In genomic region chr10:123120666-123121392, GRCm38 (mm10) we compare ENCODE assay signal across 14 mouse cellular contexts. TPM values are rescaled to one million over a fixed set of nuclear protein-coding genes. Genes with fewer than 3 reads are reported as not detected.
DNase-seq lines count a peak whose midpoint lies in the region; ATAC-seq and TF ChIP-seq lines count a peak whose summit lies in the region.
"Had no signal": no experiment of that assay in that cellular context is flagged by ENCODE, and none has a peak within 500 bp of the region (broad histone marks: within the 10 kb centered on the region; RNA-seq: fewer than 3 reads in every experiment).

No protein-coding gene starts in this region.

- 96% methylated on average over 14 of the region's 14 CpGs for WGBS in heart, adult 2 months
- WGBS in midbrain, postnatal 0 days = 96% methylated on average over 14 of the region's 14 CpGs
- WGBS in midbrain, embryonic 13.5 days = 97% methylated on average over 14 of the region's 14 CpGs
- 85% methylated on average over 14 of the region's 14 CpGs for WGBS in intestine, embryonic 16.5 days
- 44% methylated on average over 14 of the region's 14 CpGs for whole genome bisulfite sequencing in small intestine, adult 2 months
- WGBS in forebrain, embryonic 12.5 days = 94% methylated on average over 14 of the region's 14 CpGs

- TF ChIP-seq CTCF in heart, adult 2 months (IDR thresholded peaks at IDR 0.05) = peak; percentile 47
- peak; percentile 44 for TF ChIP-seq CTCF in midbrain, postnatal 0 days (IDR thresholded peaks at IDR 0.05)
- TF ChIP-seq CTCF in small intestine, adult 2 months (IDR thresholded peaks at IDR 0.05; ENCODE audit: extremely low read depth, insufficient read length, insufficient replicate concordance, low read depth, low read length) = peak; percentile 45; the same call in 1 of the 2 replicates

- TF ChIP-seq POLR2A in heart, adult 2 months (IDR thresholded peaks at IDR 0.05; ENCODE audit: insufficient read depth, low read depth, low read length) = no peak
- TF ChIP-seq POLR2A in small intestine, adult 2 months (IDR thresholded peaks at IDR 0.05; ENCODE audit: low read depth, low read length) = no peak

- TF ChIP-seq EP300 in heart, adult 2 months (IDR thresholded peaks at IDR 0.05; ENCODE audit: insufficient read depth, low read depth, low read length) = no peak

- no peak overlapping the region for H3K27ac ChIP-seq in heart, adult 2 months
- no peak overlapping the region for H3K27ac ChIP-seq in midbrain, postnatal 0 days (ENCODE audit: low read depth, low read length)
- no peak overlapping the region for H3K27ac ChIP-seq in midbrain, embryonic 13.5 days
- no peak overlapping the region for H3K27ac ChIP-seq in intestine, embryonic 16.5 days (ENCODE audit: low read length)
- no peak overlapping the region for H3K27ac ChIP-seq in small intestine, adult 2 months (ENCODE audit: insufficient read depth, low read depth, low read length)
- H3K27ac ChIP-seq in forebrain, embryonic 12.5 days = no peak overlapping the region

- no peaks in the 10 kb centered on the region for H3K27me3 ChIP-seq in heart, adult 2 months (ENCODE audit: control insufficient read depth, insufficient read depth, low read length)
- H3K27me3 ChIP-seq in midbrain, postnatal 0 days (ENCODE audit: insufficient read depth, low read length) = no peaks in the 10 kb centered on the region
- no peaks in the 10 kb centered on the region for H3K27me3 ChIP-seq in midbrain, embryonic 13.5 days
- no peaks in the 10 kb centered on the region for H3K27me3 ChIP-seq in intestine, embryonic 16.5 days (replicated peaks; ENCODE audit: control insufficient read depth, insufficient read depth, low read length)
- no peaks in the 10 kb centered on the region for H3K27me3 ChIP-seq in small intestine, adult 2 months (ENCODE audit: control insufficient read depth, insufficient read depth, low read length)
- no peaks in the 10 kb centered on the region for H3K27me3 ChIP-seq in forebrain, embryonic 12.5 days

- no peak overlapping the region for H3K9ac ChIP-seq in heart, adult 2 months (ENCODE audit: low read depth, low read length)
- H3K9ac ChIP-seq in midbrain, postnatal 0 days (replicated peaks; ENCODE audit: low read length, poor library complexity, severe bottlenecking) = no peak overlapping the region
- no peak overlapping the region for H3K9ac ChIP-seq in midbrain, embryonic 13.5 days (replicated peaks)
- no peak overlapping the region for H3K9ac ChIP-seq in intestine, embryonic 16.5 days (ENCODE audit: low read depth, low read length)
- no peak overlapping the region for H3K9ac ChIP-seq in forebrain, embryonic 12.5 days

- no peaks in the 10 kb centered on the region for H3K36me3 ChIP-seq in heart, adult 2 months (ENCODE audit: control insufficient read depth, insufficient read depth, low read length)
- H3K36me3 ChIP-seq in midbrain, postnatal 0 days (ENCODE audit: insufficient read depth, low read length) = peaks cover 62% of the 10 kb centered on the region
- peaks cover 85% of the 10 kb centered on the region for H3K36me3 ChIP-seq in midbrain, embryonic 13.5 days
- H3K36me3 ChIP-seq in intestine, embryonic 16.5 days (ENCODE audit: control insufficient read depth, insufficient read depth, low read length) = peaks cover 3% of the 10 kb centered on the region; the same call in 1 of the 2 replicates
- peaks cover 64% of the 10 kb centered on the region for H3K36me3 ChIP-seq in small intestine, adult 2 months (ENCODE audit: control insufficient read depth, insufficient read depth, low read length)
- peaks cover 84% of the 10 kb centered on the region for H3K36me3 ChIP-seq in forebrain, embryonic 12.5 days (replicated peaks)

- H3K9me3 ChIP-seq in midbrain, postnatal 0 days (ENCODE audit: low read length) = no peaks in the 10 kb centered on the region
- H3K9me3 ChIP-seq in midbrain, embryonic 13.5 days = no peaks in the 10 kb centered on the region
- H3K9me3 ChIP-seq in intestine, embryonic 16.5 days (ENCODE audit: control insufficient read depth, low read length) = no peaks in the 10 kb centered on the region
- H3K9me3 ChIP-seq in forebrain, embryonic 12.5 days = no peaks in the 10 kb centered on the region

- no peak overlapping the region for H3K4me3 ChIP-seq in heart, adult 2 months
- H3K4me3 ChIP-seq in midbrain, postnatal 0 days (ENCODE audit: low read depth, low read length) = no peak overlapping the region
- no peak overlapping the region for H3K4me3 ChIP-seq in midbrain, embryonic 13.5 days (replicated peaks)
- no peak overlapping the region for H3K4me3 ChIP-seq in intestine, embryonic 16.5 days (ENCODE audit: low read length)
- H3K4me3 ChIP-seq in small intestine, adult 2 months (ENCODE audit: low read depth, low read length) = no peak overlapping the region
- H3K4me3 ChIP-seq in forebrain, embryonic 12.5 days (replicated peaks) = no peak overlapping the region

- H3K4me1 ChIP-seq in heart, adult 2 months (ENCODE audit: control insufficient read depth, insufficient read depth, low read length) = no peaks in the 10 kb centered on the region
- H3K4me1 ChIP-seq in midbrain, postnatal 0 days (ENCODE audit: insufficient read depth, low read length) = no peaks in the 10 kb centered on the region
- H3K4me1 ChIP-seq in midbrain, embryonic 13.5 days (replicated peaks) = no peaks in the 10 kb centered on the region
- H3K4me1 ChIP-seq in intestine, embryonic 16.5 days (ENCODE audit: control insufficient read depth, insufficient read depth, low read length) = no peaks in the 10 kb centered on the region
- H3K4me1 ChIP-seq in small intestine, adult 2 months (ENCODE audit: control insufficient read depth, insufficient read depth, insufficient read length, low read length) = peaks cover 3% of the 10 kb centered on the region; the same call in 1 of the 2 replicates
- H3K4me1 ChIP-seq in forebrain, embryonic 12.5 days = no peaks in the 10 kb centered on the region

- no peak for ATAC-seq in midbrain, postnatal 0 days (ENCODE audit: low FRiP score)
- ATAC-seq in midbrain, embryonic 13.5 days = no peak
- peak; percentile 92 for ATAC-seq in intestine, embryonic 16.5 days
- no peak for ATAC-seq in erythroid progenitor cell, adult 5-6 weeks (replicated peaks; ENCODE audit: low FRiP score, poor library complexity, severe bottlenecking)
- ATAC-seq in forebrain, embryonic 12.5 days (ENCODE audit: low FRiP score) = no peak
- ATAC-seq: midbrain, embryonic 16.5 days had no signal

- no peak overlapping the region for H3K4me2 ChIP-seq in midbrain, postnatal 0 days (ENCODE audit: low read depth, low read length, poor library complexity, severe bottlenecking)
- no peak overlapping the region for H3K4me2 ChIP-seq in midbrain, embryonic 13.5 days (replicated peaks)
- no peak overlapping the region for H3K4me2 ChIP-seq in intestine, embryonic 16.5 days (ENCODE audit: low read depth, low read length)
- H3K4me2 ChIP-seq in forebrain, embryonic 12.5 days = no peak overlapping the region

- intact Hi-C loops in heart, adult 2 months (cut with DNase I) = no loop called here

- no peak for DNase-seq in heart, adult 2 months
- DNase-seq in heart, adult 18-20 months = no peak
- DNase-seq in midbrain, postnatal 0 days (ENCODE audit: low spot score) = no peak
- DNase-seq: adrenal gland, postnatal 14 days; cerebellum, adult 9-10 months; gastrocnemius, postnatal 14 days; heart, postnatal 36 days; lung, adult 18-20 months had no signal

- H3K79me2 ChIP-seq in heart, adult 2 months (replicated peaks; ENCODE audit: control insufficient read depth, insufficient read depth, low read length) = no peaks in the 10 kb centered on the region

RNA-seq across cellular contexts. Expression of gene Mon2, which starts 44.5 kb away (rescaled TPM):
- total RNA-seq in heart, adult 2 months (2021) = 10 to 100 TPM; 35.7 to 39.5 TPM
- polyA plus RNA-seq in heart, adult 2 months (2012; rRNA removed) = 29.0 and 33.7 TPM in 2 replicates
- 10 to 100 TPM; 36.4 to 41.7 TPM for total RNA-seq in heart, adult 18-20 months (2021)
- total RNA-seq in midbrain, postnatal 0 days (2014; rRNA removed) = 46.0 and 54.0 TPM in 2 replicates
- 11.2 and 16.8 TPM in 2 replicates for polyA plus RNA-seq in midbrain, postnatal 0 days (2015; fragmentation: Nextera tagmentation; extraction: Ambion mirVana)
- polyA plus RNA-seq in midbrain, embryonic 13.5 days (2015; fragmentation: Nextera tagmentation; extraction: Ambion mirVana) = 26.9 and 29.6 TPM in 2 replicates
- 11.7 and 13.4 TPM in 2 replicates for polyA plus RNA-seq in intestine, embryonic 16.5 days (2015; fragmentation: Nextera tagmentation; extraction: Ambion mirVana)
- polyA plus RNA-seq in small intestine, adult 2 months (2012; rRNA removed) = 24.2 and 49.0 TPM in 2 replicates
- total RNA-seq in erythroid progenitor cell, adult 5-6 weeks (2015; ENCODE audit: low replicate concordance) = 44.3 and 45.3 TPM in 2 replicates
- total RNA-seq in erythroid progenitor cell, adult 5-6 weeks (2017; ENCODE audit: low replicate concordance) = 22.2 and 31.8 TPM in 2 replicates
- 39.1 and 41.8 TPM in 2 replicates for polyA plus RNA-seq in forebrain, embryonic 12.5 days (2016; fragmentation: Nextera tagmentation; extraction: Ambion mirVana)
